Mouse (Mus musculus): Measurements from ENCODE around the gene Ank2. TPM values are rescaled to one million over a fixed set of nuclear protein-coding genes. Genes with fewer than 3 reads are reported as not detected.

The Ank2 gene
- polyA plus RNA-seq, 1 experiment, result 52.1 TPM

- Histone ChIP-seq H3K27ac (ENCODE audit: control insufficient read depth, insufficient read depth, low read depth, low read length) (no peak overlapping the region), H3K36me3 (ENCODE audit: control insufficient read depth, insufficient read depth, low read length) (no peaks in the 10 kb centered on the region), H3K27me3 (ENCODE audit: control insufficient read depth, insufficient read depth, low read length) (no peaks in the 10 kb centered on the region), H3K4me3 (ENCODE audit: control insufficient read depth, low read depth, low read length) (no peak overlapping the region), H3K4me1 (ENCODE audit: control insufficient read depth, insufficient read depth, low read length) (no peaks in the 10 kb centered on the region)
- no peak for TF ChIP-seq POLR2A (IDR thresholded peaks at IDR 0.05; ENCODE audit: control insufficient read depth, low read depth, low read length)
- no peak for TF ChIP-seq CTCF (IDR thresholded peaks at IDR 0.05; ENCODE audit: control insufficient read depth, insufficient read depth, insufficient replicate concordance, low read depth, low read length)
Observed at GRCm38 (mm10) chr3:126920296-126920695, 578.9 kb downstream of the Ank2 start.

GRCm38 (mm10) chr3:126918805-126919473 is 580.2 kb downstream of the Ank2 start:
- Histone ChIP-seq H3K27me3 (ENCODE audit: control insufficient read depth, insufficient read depth, low read length) (no peaks in the 10 kb centered on the region), H3K4me1 (ENCODE audit: control insufficient read depth, insufficient read depth, low read length) (no peaks in the 10 kb centered on the region), H3K36me3 (ENCODE audit: control insufficient read depth, insufficient read depth, low read length) (no peaks in the 10 kb centered on the region), H3K4me3 (ENCODE audit: control insufficient read depth, low read depth, low read length) (no peak overlapping the region), H3K27ac (ENCODE audit: control insufficient read depth, insufficient read depth, low read depth, low read length) (no peak overlapping the region)
- TF ChIP-seq CTCF (IDR thresholded peaks at IDR 0.05; ENCODE audit: control insufficient read depth, insufficient read depth, insufficient replicate concordance, low read depth, low read length), result no peak
- no peak for TF ChIP-seq POLR2A (IDR thresholded peaks at IDR 0.05; ENCODE audit: control insufficient read depth, low read depth, low read length)

- Histone ChIP-seq H3K27me3 (ENCODE audit: control insufficient read depth, insufficient read depth, low read length) (no peaks in the 10 kb centered on the region), H3K4me1 (ENCODE audit: control insufficient read depth, insufficient read depth, low read length) (no peaks in the 10 kb centered on the region), H3K27ac (ENCODE audit: control insufficient read depth, insufficient read depth, low read depth, low read length) (no peak overlapping the region), H3K36me3 (ENCODE audit: control insufficient read depth, insufficient read depth, low read length) (no peaks in the 10 kb centered on the region), H3K4me3 (ENCODE audit: control insufficient read depth, low read depth, low read length) (no peak overlapping the region)
- TF ChIP-seq CTCF (IDR thresholded peaks at IDR 0.05; ENCODE audit: control insufficient read depth, insufficient read depth, insufficient replicate concordance, low read depth, low read length) (no peak), POLR2A (IDR thresholded peaks at IDR 0.05; ENCODE audit: control insufficient read depth, low read depth, low read length) (no peak)
Observed at GRCm38 (mm10) chr3:126916381-126916780, 582.8 kb downstream of the Ank2 start.

- no peaks in the 10 kb centered on the region for H3K27me3 ChIP-seq (ENCODE audit: control insufficient read depth, insufficient read depth, low read length)
- no peak overlapping the region for H3K4me3 ChIP-seq (ENCODE audit: control insufficient read depth, low read depth, low read length)
- H3K4me1 ChIP-seq (ENCODE audit: control insufficient read depth, insufficient read depth, low read length), result no peaks in the 10 kb centered on the region
- TF ChIP-seq POLR2A (IDR thresholded peaks at IDR 0.05; ENCODE audit: control insufficient read depth, low read depth, low read length) (no peak), CTCF (IDR thresholded peaks at IDR 0.05; ENCODE audit: control insufficient read depth, insufficient read depth, insufficient replicate concordance, low read depth, low read length) (no peak; the same call in 1 of the 2 replicates)
- no peaks in the 10 kb centered on the region for H3K36me3 ChIP-seq (ENCODE audit: control insufficient read depth, insufficient read depth, low read length)
- no peak overlapping the region for H3K27ac ChIP-seq (ENCODE audit: control insufficient read depth, insufficient read depth, low read depth, low read length)
Observed at GRCm38 (mm10) chr3:126903543-126903942, 595.6 kb downstream of the Ank2 start.

GRCm38 (mm10) chr3:126886644-126887043 is 612.5 kb downstream of the Ank2 start:
- no peaks in the 10 kb centered on the region for H3K36me3 ChIP-seq (ENCODE audit: control insufficient read depth, insufficient read depth, low read length)
- no peaks in the 10 kb centered on the region for H3K4me1 ChIP-seq (ENCODE audit: control insufficient read depth, insufficient read depth, low read length)
- TF ChIP-seq CTCF (IDR thresholded peaks at IDR 0.05; ENCODE audit: control insufficient read depth, insufficient read depth, insufficient replicate concordance, low read depth, low read length), result no peak
- no peak for TF ChIP-seq POLR2A (IDR thresholded peaks at IDR 0.05; ENCODE audit: control insufficient read depth, low read depth, low read length)
- H3K27ac ChIP-seq (ENCODE audit: control insufficient read depth, insufficient read depth, low read depth, low read length), result no peak overlapping the region
- no peak overlapping the region for H3K4me3 ChIP-seq (ENCODE audit: control insufficient read depth, low read depth, low read length)
- no peaks in the 10 kb centered on the region for H3K27me3 ChIP-seq (ENCODE audit: control insufficient read depth, insufficient read depth, low read length)

GRCm38 (mm10) chr3:126886090-126886489 is 613.1 kb downstream of the Ank2 start:
- no peaks in the 10 kb centered on the region for H3K4me1 ChIP-seq (ENCODE audit: control insufficient read depth, insufficient read depth, low read length)
- H3K4me3 ChIP-seq (ENCODE audit: control insufficient read depth, low read depth, low read length), result no peak overlapping the region
- H3K27ac ChIP-seq (ENCODE audit: control insufficient read depth, insufficient read depth, low read depth, low read length), result no peak overlapping the region
- H3K27me3 ChIP-seq (ENCODE audit: control insufficient read depth, insufficient read depth, low read length), result no peaks in the 10 kb centered on the region
- H3K36me3 ChIP-seq (ENCODE audit: control insufficient read depth, insufficient read depth, low read length), result no peaks in the 10 kb centered on the region
- TF ChIP-seq CTCF (IDR thresholded peaks at IDR 0.05; ENCODE audit: control insufficient read depth, insufficient read depth, insufficient replicate concordance, low read depth, low read length), result no peak

GRCm38 (mm10) chr3:126878233-126878632 is 620.9 kb downstream of the Ank2 start:
- Histone ChIP-seq H3K36me3 (ENCODE audit: control insufficient read depth, insufficient read depth, low read length) (no peaks in the 10 kb centered on the region), H3K27me3 (ENCODE audit: control insufficient read depth, insufficient read depth, low read length) (no peaks in the 10 kb centered on the region), H3K27ac (ENCODE audit: control insufficient read depth, insufficient read depth, low read depth, low read length) (no peak overlapping the region), H3K4me1 (ENCODE audit: control insufficient read depth, insufficient read depth, low read length) (no peaks in the 10 kb centered on the region), H3K4me3 (ENCODE audit: control insufficient read depth, low read depth, low read length) (no peak overlapping the region)
- no peak for TF ChIP-seq CTCF (IDR thresholded peaks at IDR 0.05; ENCODE audit: control insufficient read depth, insufficient read depth, insufficient replicate concordance, low read depth, low read length)
- no peak for TF ChIP-seq POLR2A (IDR thresholded peaks at IDR 0.05; ENCODE audit: control insufficient read depth, low read depth, low read length)

Other genes with a start within 250 kb of the Ank2 start
- gene Larp7, start 54.0 kb upstream of the Ank2 start, polyA plus RNA-seq (2012; rRNA removed), result 50.5 and 60.0 TPM in 2 replicates
- 3.9 and 4.1 TPM in 2 replicates for gene Zgrf1, start 54.1 kb upstream of the Ank2 start, polyA plus RNA-seq (2012; rRNA removed)
- gene Neurog2, start 133.8 kb upstream of the Ank2 start, polyA plus RNA-seq (2012; rRNA removed), result 0.12 TPM in 2 replicates